Mouse (Mus musculus): ENCODE results near the gene Spata5. TPM values are rescaled to one million over a fixed set of nuclear protein-coding genes. Genes with fewer than 3 reads are reported as not detected.

Spata5 gene
- polyA plus RNA-seq, 1 experiment from 2014 or later, result 41.2 TPM

DNA sequence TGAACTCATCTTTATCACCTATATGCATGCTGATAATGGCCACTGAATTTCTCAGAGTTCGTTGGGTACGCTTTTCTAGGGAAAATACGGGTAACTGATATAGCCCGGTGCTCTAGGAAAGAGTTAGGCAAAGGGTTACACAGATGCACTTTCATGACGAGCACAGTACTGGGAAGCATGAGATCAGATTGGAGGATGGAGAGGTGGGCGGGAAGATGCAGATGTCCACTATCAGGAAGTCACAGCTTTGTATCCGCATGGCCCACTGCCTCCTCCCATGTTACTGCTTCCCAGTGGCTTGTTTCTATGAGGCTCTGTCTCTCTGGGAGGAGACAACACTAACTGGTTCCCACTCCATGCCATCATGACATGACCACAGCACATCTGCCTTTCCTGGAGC, 183.2 kb downstream of the Spata5 start:
- Histone ChIP-seq H3K4me2 (no peak overlapping the region), H3K4me3 (ENCODE audit: low read depth, low read length) (no peak overlapping the region), H3K36me3 (ENCODE audit: control insufficient read depth, insufficient read depth, low read length) (no peaks in the 10 kb centered on the region), H3K9me3 (ENCODE audit: control insufficient read depth, low read length) (no peaks in the 10 kb centered on the region), H3K4me1 (replicated peaks; ENCODE audit: control insufficient read depth, insufficient read depth, low read length) (no peaks in the 10 kb centered on the region), H3K9ac (ENCODE audit: low read depth, low read length) (no peak overlapping the region), H3K27me3 (replicated peaks; ENCODE audit: control insufficient read depth, insufficient read depth, low read length) (no peaks in the 10 kb centered on the region), H3K27ac (ENCODE audit: low read depth, low read length) (no peak overlapping the region)
- 72% methylated on average over 7 of the region's 7 CpGs for WGBS
- no peak for DNase-seq (ENCODE audit: low spot score)
- ATAC-seq (replicated peaks; ENCODE audit: low FRiP score), result peak; percentile 68

DNA sequence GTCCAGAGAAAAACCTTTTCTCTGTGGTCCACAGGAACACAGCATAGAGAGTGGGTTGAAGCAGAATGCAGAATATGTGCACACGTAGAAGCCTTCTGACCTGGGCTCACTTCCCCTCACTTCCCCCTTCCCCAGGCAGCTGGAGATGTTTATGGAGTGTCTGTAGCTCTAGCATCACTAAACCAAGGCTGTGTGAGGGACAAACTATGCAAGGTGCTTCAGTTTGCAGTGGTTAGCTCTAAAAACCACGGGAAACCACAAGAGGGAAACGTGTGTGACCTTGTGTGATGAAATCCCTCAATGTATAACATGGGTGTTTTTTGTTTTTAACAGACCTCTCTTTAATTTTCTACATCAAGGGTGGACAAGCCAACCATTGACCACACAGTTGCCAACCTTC, 183.8 kb downstream of the Spata5 start:
- Histone ChIP-seq H3K9me3 (ENCODE audit: control insufficient read depth, low read length) (no peaks in the 10 kb centered on the region), H3K4me2 (no peak overlapping the region), H3K9ac (ENCODE audit: low read depth, low read length) (no peak overlapping the region), H3K36me3 (ENCODE audit: control insufficient read depth, insufficient read depth, low read length) (no peaks in the 10 kb centered on the region), H3K27me3 (replicated peaks; ENCODE audit: control insufficient read depth, insufficient read depth, low read length) (no peaks in the 10 kb centered on the region), H3K4me1 (replicated peaks; ENCODE audit: control insufficient read depth, insufficient read depth, low read length) (no peaks in the 10 kb centered on the region), H3K27ac (ENCODE audit: low read depth, low read length) (no peak overlapping the region), H3K4me3 (ENCODE audit: low read depth, low read length) (no peak overlapping the region)
- WGBS, result 50% methylated on average over 3 of the region's 3 CpGs
- ATAC-seq (replicated peaks; ENCODE audit: low FRiP score) (no peak), DNase-seq (ENCODE audit: low spot score) (no peak)

DNA sequence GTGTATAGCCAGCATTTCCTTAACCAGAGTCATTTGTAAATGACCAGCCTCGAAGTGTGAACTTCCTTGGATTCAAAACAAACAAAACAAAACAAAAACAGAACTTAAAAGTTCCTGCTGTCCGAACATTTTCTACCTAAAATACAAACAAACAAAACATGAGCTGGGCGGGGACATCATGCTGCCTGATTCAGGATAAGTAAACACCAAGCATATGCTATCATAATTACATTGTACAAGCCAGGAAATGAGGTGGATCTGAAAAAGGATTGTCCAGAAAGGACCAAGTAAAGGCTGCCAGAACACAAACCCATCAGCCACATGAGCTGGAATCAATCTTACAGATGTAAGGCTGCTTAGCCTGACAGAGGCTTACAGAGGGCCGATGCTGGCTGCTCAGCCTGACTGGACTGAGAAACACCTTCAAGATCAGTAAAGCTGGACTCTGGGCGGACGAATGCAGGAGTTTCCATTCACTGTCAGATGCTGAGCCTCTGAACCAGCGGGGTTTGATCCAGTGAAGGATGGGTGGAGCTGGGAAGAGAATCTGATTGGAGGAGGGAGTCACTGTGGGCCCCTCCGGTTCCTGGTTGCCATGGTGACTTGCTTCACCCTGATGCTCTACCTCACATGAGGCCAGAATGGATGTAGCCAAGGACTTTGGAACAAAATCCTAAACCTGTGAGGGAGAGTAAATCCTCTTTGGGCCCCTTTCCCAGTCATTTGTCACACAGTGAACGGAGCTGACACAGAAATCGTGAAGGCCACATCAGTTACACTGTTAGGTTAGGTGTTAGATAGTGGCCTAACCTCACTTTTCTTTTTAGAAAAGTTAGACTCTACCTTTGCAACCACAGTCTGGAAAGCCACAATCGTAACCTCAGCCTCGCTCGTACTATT, 185.5 kb downstream of the Spata5 start:
- H3K27me3 ChIP-seq (replicated peaks; ENCODE audit: control insufficient read depth, insufficient read depth, low read length), result no peaks in the 10 kb centered on the region
- DNase-seq (ENCODE audit: low spot score) (no peak), ATAC-seq (replicated peaks; ENCODE audit: low FRiP score) (no peak; the same call in 1 of the 2 replicates)
- 73% methylated on average over 13 of the region's 13 CpGs for WGBS
- no peak overlapping the region for H3K4me2 ChIP-seq
- H3K9me3 ChIP-seq (ENCODE audit: control insufficient read depth, low read length), result no peaks in the 10 kb centered on the region
- no peak overlapping the region for H3K27ac ChIP-seq (ENCODE audit: low read depth, low read length)
- no peaks in the 10 kb centered on the region for H3K36me3 ChIP-seq (ENCODE audit: control insufficient read depth, insufficient read depth, low read length)
- no peaks in the 10 kb centered on the region for H3K4me1 ChIP-seq (replicated peaks; ENCODE audit: control insufficient read depth, insufficient read depth, low read length)
- H3K4me3 ChIP-seq (ENCODE audit: low read depth, low read length), result no peak overlapping the region
- H3K9ac ChIP-seq (ENCODE audit: low read depth, low read length), result no peak overlapping the region

DNA sequence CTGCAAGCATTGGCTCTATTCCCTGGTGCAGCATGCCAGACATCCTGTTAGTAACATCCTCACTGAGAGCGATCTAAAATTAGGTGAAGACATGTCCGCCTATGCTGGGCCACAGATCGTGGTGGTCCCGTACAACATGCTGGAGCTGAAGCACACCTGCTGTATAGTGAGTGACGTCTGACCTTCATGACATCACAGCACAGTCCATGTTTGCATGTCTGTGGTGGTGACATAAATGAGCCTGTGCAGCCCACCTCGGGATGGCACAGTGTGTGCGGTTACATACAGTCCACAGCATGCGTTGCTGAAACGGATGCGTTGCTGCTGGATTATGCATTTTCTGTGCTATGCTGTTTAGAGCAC, 186.2 kb downstream of the Spata5 start:
- no peaks in the 10 kb centered on the region for H3K27me3 ChIP-seq (replicated peaks; ENCODE audit: control insufficient read depth, insufficient read depth, low read length)
- no peaks in the 10 kb centered on the region for H3K36me3 ChIP-seq (ENCODE audit: control insufficient read depth, insufficient read depth, low read length)
- H3K4me1 ChIP-seq (replicated peaks; ENCODE audit: control insufficient read depth, insufficient read depth, low read length), result no peaks in the 10 kb centered on the region
- H3K9ac ChIP-seq (ENCODE audit: low read depth, low read length), result no peak overlapping the region
- no peak overlapping the region for H3K4me2 ChIP-seq
- H3K27ac ChIP-seq (ENCODE audit: low read depth, low read length), result no peak overlapping the region
- no peak for DNase-seq (ENCODE audit: low spot score)
- no peak overlapping the region for H3K4me3 ChIP-seq (ENCODE audit: low read depth, low read length)
- 85% methylated on average over 10 of the region's 10 CpGs for WGBS
- no peak for ATAC-seq (replicated peaks; ENCODE audit: low FRiP score)
- H3K9me3 ChIP-seq (ENCODE audit: control insufficient read depth, low read length), result no peaks in the 10 kb centered on the region

DNA sequence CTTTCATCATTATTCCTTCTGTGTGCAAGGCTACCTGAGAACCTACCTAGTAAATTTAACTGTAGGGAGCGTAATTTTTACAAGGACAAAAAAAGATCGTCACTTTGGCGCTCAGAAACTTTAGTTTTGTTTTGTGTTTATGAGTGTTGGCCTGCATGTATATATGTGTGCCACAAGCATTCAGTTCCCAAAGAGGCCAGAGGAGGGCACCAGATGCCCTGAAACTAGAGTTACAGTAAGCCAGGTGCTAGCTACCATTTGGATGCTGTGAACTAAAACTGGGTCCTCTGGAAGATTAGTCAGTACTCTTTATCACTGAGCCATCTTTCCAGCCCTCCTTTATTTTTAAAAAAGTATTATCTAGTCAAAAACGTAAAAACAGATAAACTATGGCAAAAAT, 189.2 kb downstream of the Spata5 start:
- no peaks in the 10 kb centered on the region for H3K36me3 ChIP-seq (ENCODE audit: control insufficient read depth, insufficient read depth, low read length)
- DNase-seq (ENCODE audit: low spot score) (no peak), ATAC-seq (replicated peaks; ENCODE audit: low FRiP score) (no peak)
- H3K4me1 ChIP-seq (replicated peaks; ENCODE audit: control insufficient read depth, insufficient read depth, low read length), result no peaks in the 10 kb centered on the region
- H3K9ac ChIP-seq (ENCODE audit: low read depth, low read length), result no peak overlapping the region
- no peak overlapping the region for H3K27ac ChIP-seq (ENCODE audit: low read depth, low read length)
- H3K4me2 ChIP-seq, result no peak overlapping the region
- WGBS, result 86% methylated on average over 4 of the region's 4 CpGs
- H3K9me3 ChIP-seq (ENCODE audit: control insufficient read depth, low read length), result no peaks in the 10 kb centered on the region
- no peak overlapping the region for H3K4me3 ChIP-seq (ENCODE audit: low read depth, low read length)
- no peaks in the 10 kb centered on the region for H3K27me3 ChIP-seq (replicated peaks; ENCODE audit: control insufficient read depth, insufficient read depth, low read length)

DNA sequence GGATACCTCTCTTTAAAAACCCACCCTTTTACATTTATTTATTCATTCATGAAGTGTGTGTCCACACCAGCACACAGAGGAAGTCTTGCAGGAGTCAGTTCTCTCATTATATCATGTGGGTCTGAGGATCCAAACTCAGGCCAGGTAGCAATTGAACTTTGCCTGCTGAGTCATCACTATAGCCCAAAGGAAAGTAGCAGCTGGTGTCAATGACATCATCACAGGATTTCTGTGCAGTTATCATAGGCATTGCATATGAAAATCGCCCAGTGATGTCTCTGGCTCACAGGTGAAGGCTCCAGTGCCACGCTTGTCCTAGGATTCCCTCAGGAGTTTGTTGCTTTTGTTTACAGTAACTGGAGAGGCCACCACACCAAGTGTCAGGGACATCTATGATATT, 191.0 kb downstream of the Spata5 start:
- no peaks in the 10 kb centered on the region for H3K36me3 ChIP-seq (ENCODE audit: control insufficient read depth, insufficient read depth, low read length)
- no peak for ATAC-seq (replicated peaks; ENCODE audit: low FRiP score)
- no peak overlapping the region for H3K4me2 ChIP-seq
- H3K27me3 ChIP-seq (replicated peaks; ENCODE audit: control insufficient read depth, insufficient read depth, low read length), result no peaks in the 10 kb centered on the region
- H3K9ac ChIP-seq (ENCODE audit: low read depth, low read length), result no peak overlapping the region
- WGBS, result 85% methylated on average over 2 of the region's 2 CpGs
- H3K4me3 ChIP-seq (ENCODE audit: low read depth, low read length), result no peak overlapping the region
- DNase-seq (ENCODE audit: low spot score), result no peak
- no peaks in the 10 kb centered on the region for H3K4me1 ChIP-seq (replicated peaks; ENCODE audit: control insufficient read depth, insufficient read depth, low read length)
- H3K27ac ChIP-seq (ENCODE audit: low read depth, low read length), result no peak overlapping the region
- H3K9me3 ChIP-seq (ENCODE audit: control insufficient read depth, low read length), result no peaks in the 10 kb centered on the region

DNA sequence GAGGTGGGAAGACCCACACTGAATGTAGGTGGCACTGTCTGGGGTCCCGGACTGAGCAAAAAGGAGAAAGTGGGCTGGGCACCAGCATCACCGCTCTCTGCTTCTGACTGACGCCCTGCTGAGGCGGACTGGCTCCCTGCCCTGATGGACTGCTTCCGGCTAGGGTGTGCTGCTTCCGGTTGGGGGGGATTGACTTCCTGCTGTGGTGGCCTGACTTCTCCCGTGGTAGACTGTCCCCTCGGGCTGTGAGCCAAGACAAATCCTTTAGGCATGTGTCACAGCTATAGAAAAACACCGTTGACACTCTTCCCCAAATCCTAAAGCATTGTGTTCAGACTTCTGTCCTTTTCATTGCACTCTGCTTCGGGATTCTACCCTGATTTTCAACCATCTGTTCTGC, 194.0 kb downstream of the Spata5 start:
- ATAC-seq (replicated peaks; ENCODE audit: low FRiP score), result no peak; the same call in 1 of the 2 replicates
- Histone ChIP-seq H3K9me3 (ENCODE audit: control insufficient read depth, low read length) (no peaks in the 10 kb centered on the region), H3K36me3 (ENCODE audit: control insufficient read depth, insufficient read depth, low read length) (no peaks in the 10 kb centered on the region), H3K9ac (ENCODE audit: low read depth, low read length) (no peak overlapping the region), H3K4me3 (ENCODE audit: low read depth, low read length) (no peak overlapping the region), H3K27ac (ENCODE audit: low read depth, low read length) (no peak overlapping the region), H3K4me1 (replicated peaks; ENCODE audit: control insufficient read depth, insufficient read depth, low read length) (no peaks in the 10 kb centered on the region), H3K4me2 (no peak overlapping the region), H3K27me3 (replicated peaks; ENCODE audit: control insufficient read depth, insufficient read depth, low read length) (no peaks in the 10 kb centered on the region)
- no peak for DNase-seq (ENCODE audit: low spot score)
- WGBS, result 47% methylated on average over 10 of the region's 10 CpGs

DNA sequence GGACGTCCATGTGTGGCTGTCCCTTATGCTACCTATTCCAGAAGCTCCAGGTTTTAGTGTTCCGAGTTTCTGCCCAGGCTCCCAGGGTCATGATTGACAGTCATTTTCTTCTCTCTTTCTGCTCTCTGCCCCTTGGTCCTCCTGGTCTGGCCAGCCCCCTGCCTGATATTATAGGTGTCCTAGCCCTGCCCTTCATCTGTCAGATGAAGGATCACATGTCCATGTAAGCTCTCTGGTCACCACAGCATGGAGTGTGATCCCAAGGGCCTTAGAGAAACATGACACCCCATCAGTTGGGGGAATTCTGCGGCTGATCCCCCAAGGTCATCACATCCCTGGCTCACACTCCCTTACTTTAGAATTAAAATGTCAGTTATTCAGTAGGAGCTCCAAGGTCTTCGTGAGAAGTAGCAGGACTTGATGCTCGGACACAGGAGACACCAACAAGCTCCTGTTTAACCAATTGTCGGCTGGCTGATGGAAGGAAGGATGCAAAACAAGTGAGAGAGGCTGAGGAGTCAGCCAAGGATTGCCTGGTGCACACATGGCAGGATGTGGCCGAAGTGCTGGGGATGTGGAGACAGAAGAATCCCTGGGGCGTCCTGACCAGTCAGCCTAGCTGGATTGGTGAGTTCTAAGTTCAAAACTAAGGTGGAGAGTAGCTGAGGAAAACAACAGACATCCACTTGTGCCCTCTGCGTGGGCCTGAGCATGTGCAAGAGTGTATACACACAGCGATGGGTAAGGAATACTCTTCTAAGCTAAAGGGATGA, 195.4 kb downstream of the Spata5 start:
- no peak overlapping the region for H3K27ac ChIP-seq (ENCODE audit: low read depth, low read length)
- H3K9me3 ChIP-seq (ENCODE audit: control insufficient read depth, low read length), result no peaks in the 10 kb centered on the region
- ATAC-seq (replicated peaks; ENCODE audit: low FRiP score), result no peak
- no peak overlapping the region for H3K4me3 ChIP-seq (ENCODE audit: low read depth, low read length)
- DNase-seq (ENCODE audit: low spot score), result no peak
- H3K9ac ChIP-seq (ENCODE audit: low read depth, low read length), result no peak overlapping the region
- H3K4me2 ChIP-seq, result no peak overlapping the region
- H3K27me3 ChIP-seq (replicated peaks; ENCODE audit: control insufficient read depth, insufficient read depth, low read length), result no peaks in the 10 kb centered on the region
- no peaks in the 10 kb centered on the region for H3K4me1 ChIP-seq (replicated peaks; ENCODE audit: control insufficient read depth, insufficient read depth, low read length)
- WGBS, result 78% methylated on average over 10 of the region's 10 CpGs
- no peaks in the 10 kb centered on the region for H3K36me3 ChIP-seq (ENCODE audit: control insufficient read depth, insufficient read depth, low read length)
